10 mouse cellular contexts compared by ENCODE assay signal in the genomic region with DNA sequence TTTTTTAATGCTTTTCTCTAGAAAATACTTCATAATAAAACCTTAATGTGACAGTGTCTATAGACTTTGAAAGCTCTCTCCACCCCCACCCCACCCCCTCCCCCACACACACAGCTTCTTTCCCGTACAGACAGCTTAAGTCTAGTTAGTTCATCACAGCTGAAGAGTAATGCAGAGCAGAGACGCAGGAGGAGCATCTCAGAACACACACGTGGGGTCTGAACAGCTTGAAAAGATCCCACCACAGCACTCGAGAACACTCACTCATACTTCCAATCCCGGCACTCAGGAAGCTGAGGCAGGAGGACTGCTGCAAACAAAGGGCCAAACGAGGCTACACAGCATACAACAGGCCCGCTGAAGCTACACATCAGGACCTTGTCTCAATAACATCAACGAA. TPM values are rescaled to one million over a fixed set of nuclear protein-coding genes. Genes with fewer than 3 reads are reported as not detected.
A peak's percentile ranks its signal among the peaks of the same experiment; 100 is the strongest.
DNase-seq lines count a peak whose midpoint lies in the region; ATAC-seq and TF ChIP-seq lines count a peak whose summit lies in the region.
"Had no signal": no experiment of that assay in that cellular context is flagged by ENCODE, and none has a peak within 500 bp of the region (broad histone marks: within the 10 kb centered on the region; RNA-seq: fewer than 3 reads in every experiment).

No protein-coding gene starts in this region.

- H3K36me3 ChIP-seq in heart, embryonic 10.5 days: no peaks in the 10 kb centered on the region
- H3K36me3 ChIP-seq in midbrain, embryonic 10.5 days: no peaks in the 10 kb centered on the region
- no peaks in the 10 kb centered on the region for H3K36me3 ChIP-seq in midbrain, postnatal 0 days (ENCODE audit: insufficient read depth, low read length)
- no peaks in the 10 kb centered on the region for H3K36me3 ChIP-seq in limb, embryonic 10.5 days
- H3K36me3 ChIP-seq in stomach, embryonic 16.5 days (ENCODE audit: control insufficient read depth, insufficient read depth, low read length): no peaks in the 10 kb centered on the region
- H3K36me3 ChIP-seq: kidney, embryonic 15.5 days; liver, embryonic 13.5 days had no signal

- no peak for DNase-seq in heart, embryonic 10.5 days (ENCODE audit: low spot score)
- DNase-seq in heart, adult 11 months: no peak
- no peak for DNase-seq in midbrain, embryonic 10.5 days (ENCODE audit: low spot score)
- no peak for DNase-seq in midbrain, postnatal 0 days (ENCODE audit: low spot score)
- no peak for DNase-seq in limb, embryonic 10.5 days (ENCODE audit: low spot score)
- no peak for DNase-seq in embryo, embryonic 10.5 days (ENCODE audit: low spot score)
- DNase-seq in right cerebral cortex, postnatal 14 days: no peak
- DNase-seq: liver, embryonic 13.5 days had no signal

- H3K4me1 ChIP-seq in heart, embryonic 10.5 days: peaks cover 30% of the 10 kb centered on the region
- peaks cover 50% of the 10 kb centered on the region for H3K4me1 ChIP-seq in midbrain, embryonic 10.5 days
- H3K4me1 ChIP-seq in midbrain, postnatal 0 days (ENCODE audit: insufficient read depth, low read length): no peaks in the 10 kb centered on the region
- 0 out of 2 replicates have a peak, but pooled peaks cover 2% of the 10 kb centered on the region for H3K4me1 ChIP-seq in limb, embryonic 10.5 days
- H3K4me1 ChIP-seq in stomach, embryonic 16.5 days (ENCODE audit: control insufficient read depth, insufficient read depth, low read length): peaks cover 15% of the 10 kb centered on the region; the same call in 1 of the 2 replicates
- H3K4me1 ChIP-seq: kidney, embryonic 15.5 days had no signal

- H3K4me3 ChIP-seq in heart, embryonic 10.5 days: no peak overlapping the region
- H3K4me3 ChIP-seq in midbrain, embryonic 10.5 days: no peak overlapping the region
- no peak overlapping the region for H3K4me3 ChIP-seq in midbrain, postnatal 0 days (ENCODE audit: low read depth, low read length)
- H3K4me3 ChIP-seq in limb, embryonic 10.5 days: no peak overlapping the region
- no peak overlapping the region for H3K4me3 ChIP-seq in stomach, embryonic 16.5 days (replicated peaks; ENCODE audit: low read length)
- H3K4me3 ChIP-seq: kidney, embryonic 15.5 days; liver, embryonic 13.5 days had no signal

- WGBS in heart, embryonic 10.5 days: 82% methylated on average over 8 of the region's 8 CpGs
- WGBS in midbrain, embryonic 10.5 days: 83% methylated on average over 8 of the region's 8 CpGs
- WGBS in midbrain, postnatal 0 days: 69% methylated on average over 8 of the region's 8 CpGs
- WGBS in limb, embryonic 10.5 days: 82% methylated on average over 8 of the region's 8 CpGs
- WGBS in stomach, embryonic 16.5 days: 50% methylated on average over 8 of the region's 8 CpGs

- ATAC-seq in midbrain, postnatal 0 days (ENCODE audit: low FRiP score): no peak
- ATAC-seq in stomach, embryonic 16.5 days (ENCODE audit: insufficient read depth, low FRiP score): peak; percentile 45; the same call in 1 of the 2 replicates

- H3K27me3 ChIP-seq in heart, embryonic 10.5 days (ENCODE audit: insufficient read depth, poor library complexity, severe bottlenecking): no peaks in the 10 kb centered on the region
- no peaks in the 10 kb centered on the region for H3K27me3 ChIP-seq in midbrain, embryonic 10.5 days (ENCODE audit: low read depth, poor library complexity, severe bottlenecking)
- H3K27me3 ChIP-seq in midbrain, postnatal 0 days (ENCODE audit: insufficient read depth, low read length): no peaks in the 10 kb centered on the region
- H3K27me3 ChIP-seq in limb, embryonic 10.5 days (ENCODE audit: low read depth, poor library complexity, severe bottlenecking): no peaks in the 10 kb centered on the region
- H3K27me3 ChIP-seq in stomach, embryonic 16.5 days (ENCODE audit: control insufficient read depth, insufficient read depth, low read length): no peaks in the 10 kb centered on the region
- H3K27me3 ChIP-seq: kidney, embryonic 15.5 days; liver, embryonic 13.5 days had no signal

- TF ChIP-seq CTCF in midbrain, postnatal 0 days (IDR thresholded peaks at IDR 0.05): no peak

- peak overlapping the region; percentile 47; the same call in 1 of the 2 replicates for H3K27ac ChIP-seq in heart, embryonic 10.5 days
- H3K27ac ChIP-seq in midbrain, embryonic 10.5 days (replicated peaks): peak overlapping the region; percentile 67
- H3K27ac ChIP-seq in midbrain, postnatal 0 days (ENCODE audit: low read depth, low read length): no peak overlapping the region
- H3K27ac ChIP-seq in limb, embryonic 10.5 days: 0 out of 2 replicates have a peak overlapping the region, but pooled peaks have one; percentile 14
- no peak overlapping the region; the same call in 1 of the 2 replicates for H3K27ac ChIP-seq in stomach, embryonic 16.5 days (ENCODE audit: low read length)
- H3K27ac ChIP-seq: kidney, embryonic 15.5 days; liver, embryonic 13.5 days had no signal

- H3K9me3 ChIP-seq in heart, embryonic 10.5 days: no peaks in the 10 kb centered on the region
- H3K9me3 ChIP-seq in midbrain, embryonic 10.5 days (replicated peaks): no peaks in the 10 kb centered on the region
- no peaks in the 10 kb centered on the region for H3K9me3 ChIP-seq in midbrain, postnatal 0 days (ENCODE audit: low read length)
- H3K9me3 ChIP-seq in limb, embryonic 10.5 days (replicated peaks): no peaks in the 10 kb centered on the region
- no peaks in the 10 kb centered on the region for H3K9me3 ChIP-seq in stomach, embryonic 16.5 days (replicated peaks; ENCODE audit: control insufficient read depth, low read length)
- H3K9me3 ChIP-seq: kidney, embryonic 15.5 days; liver, embryonic 13.5 days had no signal

- no peak overlapping the region for H3K4me2 ChIP-seq in midbrain, postnatal 0 days (ENCODE audit: low read depth, low read length, poor library complexity, severe bottlenecking)
- H3K4me2 ChIP-seq in stomach, embryonic 16.5 days (ENCODE audit: low read depth, low read length): no peak overlapping the region
- H3K4me2 ChIP-seq: kidney, embryonic 15.5 days; liver, embryonic 13.5 days had no signal

- no peak overlapping the region for H3K9ac ChIP-seq in midbrain, postnatal 0 days (replicated peaks; ENCODE audit: low read length, poor library complexity, severe bottlenecking)
- no peak overlapping the region for H3K9ac ChIP-seq in stomach, embryonic 16.5 days (ENCODE audit: low read length)
- H3K9ac ChIP-seq: kidney, embryonic 15.5 days; liver, embryonic 13.5 days had no signal

RNA-seq across cellular contexts. Expression of a gene that starts 31.1 kb away (rescaled TPM):
- 25.9 and 27.0 TPM in 2 replicates for polyA plus RNA-seq in heart, embryonic 10.5 days (2016; fragmentation: Nextera tagmentation; extraction: Ambion mirVana)
- 32.4 and 32.7 TPM in 2 replicates for polyA plus RNA-seq in midbrain, embryonic 10.5 days (2016; fragmentation: Nextera tagmentation; extraction: Ambion mirVana)
- 13.1 and 17.6 TPM in 2 replicates for total RNA-seq in midbrain, postnatal 0 days (2014; rRNA removed)
- polyA plus RNA-seq in midbrain, postnatal 0 days (2015; fragmentation: Nextera tagmentation; extraction: Ambion mirVana): 16.7 and 17.4 TPM in 2 replicates
- polyA plus RNA-seq in limb, embryonic 10.5 days (2016; fragmentation: Nextera tagmentation; extraction: Ambion mirVana): 33.3 and 34.8 TPM in 2 replicates
- 28.1 and 29.8 TPM in 2 replicates for polyA plus RNA-seq in stomach, embryonic 16.5 days (2015; fragmentation: Nextera tagmentation; extraction: Ambion mirVana)

Comparison
In these comparisons a context has a peak if more than half of its experiments do, and no peak if none do; other contexts are left out.
1. H3K27ac ChIP-seq: peak in heart, embryonic 10.5 days (single experiment), midbrain, embryonic 10.5 days (single experiment) and limb, embryonic 10.5 days (single experiment); none in midbrain, postnatal 0 days (single experiment) and stomach, embryonic 16.5 days (single experiment).